Mouse (Mus musculus): ENCODE measurements around the gene Mab21l3. TPM values are rescaled to one million over a fixed set of nuclear protein-coding genes. Genes with fewer than 3 reads are reported as not detected.

Mab21l3 gene
- polyA plus RNA-seq, 1 experiment from 2014 or later, result 0.77 TPM

GRCm38 (mm10) chr3:101797830-101798709, 50.7 kb downstream of the Mab21l3 start:
- WGBS, result 56% methylated on average over 15 of the region's 15 CpGs

DNA sequence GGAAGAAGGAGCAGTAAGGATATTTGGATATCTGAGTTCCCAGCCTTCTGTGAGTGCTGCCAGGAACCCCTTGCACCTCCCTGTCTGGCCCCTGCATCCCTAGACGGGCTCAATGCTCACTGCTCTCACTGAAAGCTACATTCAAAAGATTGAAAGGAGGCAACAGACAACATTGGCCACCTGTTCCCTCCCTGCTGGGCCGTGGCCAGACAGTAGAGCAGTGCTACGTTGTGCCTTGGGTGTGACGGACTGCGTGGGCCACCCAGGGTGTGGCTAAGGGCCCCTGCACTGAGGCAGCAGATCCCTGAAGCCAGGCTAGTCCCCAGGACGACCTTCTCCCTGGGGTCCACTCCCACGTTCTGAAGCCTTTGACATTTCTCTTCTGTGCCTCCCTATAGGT, 52.5 kb downstream of the Mab21l3 start:
- no peaks in the 10 kb centered on the region for H3K36me3 ChIP-seq
- 25% methylated on average over 7 of the region's 7 CpGs for WGBS
- ATAC-seq (ENCODE audit: low FRiP score, low read depth), result no peak

More at GRCm38 (mm10) chr3:101797830-101798709, 50.7 kb downstream of the Mab21l3 start:
- no peak overlapping the region for H3K4me3 ChIP-seq
- no peak overlapping the region for H3K9ac ChIP-seq
- H3K27me3 ChIP-seq (replicated peaks), result no peaks in the 10 kb centered on the region
- H3K36me3 ChIP-seq, result no peaks in the 10 kb centered on the region
- H3K9me3 ChIP-seq, result no peaks in the 10 kb centered on the region
- no peak overlapping the region for H3K27ac ChIP-seq
- H3K4me2 ChIP-seq (replicated peaks), result no peak overlapping the region
- peak; percentile 30; the same call in 1 of the 2 replicates for ATAC-seq (ENCODE audit: low FRiP score, low read depth)
- H3K4me1 ChIP-seq, result peaks cover 24% of the 10 kb centered on the region

DNA sequence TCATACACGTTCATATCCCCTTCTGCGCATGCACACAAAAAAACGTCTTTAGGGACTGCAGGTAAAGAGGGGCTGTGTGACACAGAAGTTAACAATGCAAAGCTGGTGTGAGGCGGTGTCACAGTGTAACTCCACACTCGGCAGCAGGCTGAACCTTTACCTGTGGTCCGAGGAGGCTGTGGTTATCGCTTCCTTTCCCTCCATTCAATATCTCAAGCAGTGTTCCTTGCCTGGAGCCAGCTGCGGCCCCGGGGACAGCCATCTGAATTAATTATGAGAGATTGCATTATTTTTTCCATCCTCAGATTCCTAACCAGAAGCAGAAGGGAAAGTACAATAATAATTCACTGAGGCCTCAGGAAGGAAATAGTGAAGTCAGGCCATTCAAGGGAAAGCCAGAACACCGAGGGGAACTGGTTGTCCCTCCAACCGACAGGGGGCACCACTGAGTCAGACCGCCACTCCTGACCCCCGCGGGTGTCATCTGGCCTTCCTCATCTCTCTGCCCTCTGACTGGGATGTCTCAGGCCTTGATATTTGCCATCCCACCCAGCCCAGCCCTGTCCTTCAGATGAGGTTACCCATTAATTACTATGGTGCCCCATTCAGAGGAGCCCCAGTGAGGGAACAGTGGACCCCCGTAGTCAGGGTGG, 53.2 kb downstream of the Mab21l3 start:
- H3K27me3 ChIP-seq (replicated peaks), result no peaks in the 10 kb centered on the region
- H3K9ac ChIP-seq, result no peak overlapping the region
- WGBS, result 79% methylated on average over 15 of the region's 15 CpGs
- H3K9me3 ChIP-seq, result no peaks in the 10 kb centered on the region
- H3K4me1 ChIP-seq, result peaks cover 24% of the 10 kb centered on the region
- no peak for ATAC-seq (ENCODE audit: low FRiP score, low read depth)
- H3K36me3 ChIP-seq, result no peaks in the 10 kb centered on the region
- no peak overlapping the region for H3K27ac ChIP-seq
- no peak overlapping the region for H3K4me2 ChIP-seq (replicated peaks)
- no peak overlapping the region for H3K4me3 ChIP-seq

More for the DNA sequence above, 52.5 kb downstream of the Mab21l3 start:
- no peak overlapping the region for H3K9ac ChIP-seq
- H3K4me3 ChIP-seq, result no peak overlapping the region
- no peak overlapping the region for H3K4me2 ChIP-seq (replicated peaks)
- H3K9me3 ChIP-seq, result no peaks in the 10 kb centered on the region
- H3K27ac ChIP-seq, result no peak overlapping the region
- H3K27me3 ChIP-seq (replicated peaks), result no peaks in the 10 kb centered on the region
- peaks cover 24% of the 10 kb centered on the region for H3K4me1 ChIP-seq

GRCm38 (mm10) chr3:101794666-101795065, 54.1 kb downstream of the Mab21l3 start:
- 65% methylated on average over 9 of the region's 9 CpGs for WGBS
- no peak overlapping the region for H3K4me2 ChIP-seq (replicated peaks)
- no peak overlapping the region for H3K9ac ChIP-seq
- peaks cover 24% of the 10 kb centered on the region for H3K4me1 ChIP-seq
- H3K36me3 ChIP-seq, result no peaks in the 10 kb centered on the region
- H3K27ac ChIP-seq, result no peak overlapping the region
- no peak for ATAC-seq (ENCODE audit: low FRiP score, low read depth)
- H3K27me3 ChIP-seq (replicated peaks), result no peaks in the 10 kb centered on the region
- no peak overlapping the region for H3K4me3 ChIP-seq
- no peaks in the 10 kb centered on the region for H3K9me3 ChIP-seq

DNA sequence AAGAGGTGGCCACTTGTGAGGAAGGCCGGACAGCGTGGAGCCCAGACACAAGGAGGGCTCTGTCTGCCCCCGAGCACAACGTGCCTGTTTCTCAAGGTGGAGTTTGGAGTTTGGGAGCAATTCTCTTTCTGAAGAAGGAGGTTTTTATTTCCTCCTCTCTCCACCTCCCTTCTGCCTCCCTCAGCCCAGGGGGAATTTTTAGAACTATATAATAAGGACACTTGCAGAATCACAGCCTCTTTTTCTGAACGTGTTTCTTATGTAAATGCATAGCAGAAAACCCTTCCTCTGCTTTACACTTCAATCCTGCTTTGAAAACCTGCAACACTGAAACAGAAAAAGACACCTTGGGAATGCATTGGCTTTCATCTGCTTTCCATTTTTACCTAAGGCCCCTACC, 54.7 kb downstream of the Mab21l3 start:
- WGBS, result 69% methylated on average over 5 of the region's 5 CpGs
- ATAC-seq (ENCODE audit: low FRiP score, low read depth), result no peak

DNA sequence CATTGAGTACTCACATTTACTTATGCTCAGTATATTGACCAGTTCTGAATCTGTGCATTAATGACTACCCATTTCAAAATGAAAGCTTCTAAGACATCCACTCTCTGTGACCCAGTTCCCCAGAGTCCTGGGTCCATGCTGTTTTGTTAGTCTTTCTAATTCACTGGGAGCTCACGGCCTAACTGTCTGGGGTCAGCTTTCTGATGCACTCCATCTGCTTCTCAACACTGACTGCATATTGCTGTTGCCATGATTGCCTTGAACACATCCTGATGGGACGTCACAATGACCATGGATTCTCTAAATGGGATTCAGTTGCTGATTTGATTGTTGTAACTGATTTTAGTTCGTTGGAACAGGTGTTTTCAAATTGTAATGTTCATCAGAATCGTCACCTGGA, 56.6 kb downstream of the Mab21l3 start:
- H3K9ac ChIP-seq, result no peak overlapping the region
- H3K4me1 ChIP-seq, result peaks cover 12% of the 10 kb centered on the region; the same call in 1 of the 2 replicates
- H3K27me3 ChIP-seq (replicated peaks), result no peaks in the 10 kb centered on the region
- no peak overlapping the region for H3K27ac ChIP-seq
- no peak overlapping the region for H3K4me2 ChIP-seq (replicated peaks)
- no peak overlapping the region for H3K4me3 ChIP-seq
- no peaks in the 10 kb centered on the region for H3K9me3 ChIP-seq
- ATAC-seq (ENCODE audit: low FRiP score, low read depth), result no peak
- no peaks in the 10 kb centered on the region for H3K36me3 ChIP-seq
- 77% methylated on average over 4 of the region's 4 CpGs for WGBS

More for the DNA sequence above, 54.7 kb downstream of the Mab21l3 start:
- Histone ChIP-seq H3K4me2 (replicated peaks) (no peak overlapping the region), H3K36me3 (no peaks in the 10 kb centered on the region), H3K27me3 (replicated peaks) (no peaks in the 10 kb centered on the region), H3K4me3 (no peak overlapping the region), H3K9me3 (no peaks in the 10 kb centered on the region), H3K9ac (no peak overlapping the region), H3K4me1 (peaks cover 24% of the 10 kb centered on the region), H3K27ac (no peak overlapping the region)

DNA sequence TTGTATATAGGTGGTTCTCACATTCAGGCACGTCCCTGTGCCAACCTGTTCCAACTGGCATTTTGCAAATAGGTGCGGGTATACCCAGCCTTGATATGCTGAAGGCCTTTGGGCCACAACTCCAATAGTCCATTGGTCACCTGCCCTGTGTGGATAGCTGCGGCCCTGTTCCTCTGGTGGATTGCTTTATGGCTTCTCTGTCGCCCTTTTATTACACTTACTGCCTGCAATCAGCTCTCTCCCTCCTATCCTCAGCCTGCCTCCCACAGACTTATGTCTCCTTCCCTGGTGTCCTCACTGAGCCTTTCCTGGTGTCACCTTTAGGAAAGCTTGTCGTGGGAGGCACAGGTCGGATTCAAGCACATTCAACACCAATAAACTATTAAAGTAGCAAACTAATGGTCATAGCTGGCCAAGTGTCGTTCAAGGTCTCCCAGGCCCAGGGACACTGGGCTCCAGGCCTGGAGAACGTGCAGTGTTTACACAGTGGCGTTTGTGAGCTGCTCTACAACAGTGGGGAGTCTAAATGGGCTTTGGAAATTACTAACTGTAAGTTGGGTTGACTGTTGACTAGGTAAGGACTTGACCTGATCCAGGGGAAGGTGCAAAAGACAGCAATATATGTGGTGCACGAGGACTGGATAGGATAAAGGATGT, 63.9 kb downstream of the Mab21l3 start:
- Histone ChIP-seq H3K4me2 (replicated peaks) (no peak overlapping the region), H3K27me3 (replicated peaks) (no peaks in the 10 kb centered on the region), H3K27ac (no peak overlapping the region), H3K36me3 (no peaks in the 10 kb centered on the region), H3K9me3 (no peaks in the 10 kb centered on the region), H3K4me1 (peaks cover 16% of the 10 kb centered on the region; the same call in 1 of the 2 replicates), H3K4me3 (no peak overlapping the region), H3K9ac (no peak overlapping the region)
- ATAC-seq (ENCODE audit: low FRiP score, low read depth), result no peak
- WGBS, result 33% methylated on average over 10 of the region's 10 CpGs

DNA sequence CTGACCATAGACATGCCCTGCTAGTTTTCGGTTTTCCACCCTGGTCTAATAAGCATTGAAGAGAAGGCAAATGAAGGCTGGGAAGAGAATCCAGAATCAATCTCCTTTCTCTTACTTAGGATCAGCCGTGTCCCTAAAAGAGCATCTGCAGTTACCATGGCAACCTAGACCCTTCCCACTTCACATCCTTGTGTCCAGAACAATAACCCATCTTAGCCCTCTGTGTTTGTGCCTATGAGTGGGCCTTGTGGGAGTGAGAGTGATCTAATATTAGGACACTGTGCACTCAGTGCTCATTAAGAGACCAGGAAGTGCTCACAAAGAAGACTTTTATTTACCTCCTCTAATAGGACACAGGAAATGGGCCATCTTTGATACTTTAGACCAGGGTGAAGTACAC, 65.0 kb downstream of the Mab21l3 start:
- ATAC-seq (ENCODE audit: low FRiP score, low read depth), result no peak
- 38% methylated on average over 2 of the region's 2 CpGs for WGBS
- no peak overlapping the region for H3K9ac ChIP-seq
- H3K27ac ChIP-seq, result no peak overlapping the region
- no peaks in the 10 kb centered on the region for H3K36me3 ChIP-seq
- H3K27me3 ChIP-seq (replicated peaks), result no peaks in the 10 kb centered on the region
- no peak overlapping the region for H3K4me3 ChIP-seq
- H3K9me3 ChIP-seq, result no peaks in the 10 kb centered on the region
- peaks cover 16% of the 10 kb centered on the region; the same call in 1 of the 2 replicates for H3K4me1 ChIP-seq
- no peak overlapping the region for H3K4me2 ChIP-seq (replicated peaks)

- Histone ChIP-seq H3K4me1 (peaks cover 16% of the 10 kb centered on the region; the same call in 1 of the 2 replicates), H3K4me3 (no peak overlapping the region), H3K27me3 (replicated peaks) (no peaks in the 10 kb centered on the region), H3K27ac (no peak overlapping the region), H3K36me3 (no peaks in the 10 kb centered on the region), H3K9me3 (no peaks in the 10 kb centered on the region), H3K4me2 (replicated peaks) (no peak overlapping the region), H3K9ac (no peak overlapping the region)
- peak; percentile 42; the same call in 1 of the 2 replicates for ATAC-seq (ENCODE audit: low FRiP score, low read depth)
- WGBS, result 45% methylated on average over 6 of the region's 6 CpGs
These were observed 67.8 kb downstream of the Mab21l3 start for GRCm38 (mm10) chr3:101780874-101781483.

- peak; percentile 31; the same call in 1 of the 2 replicates for ATAC-seq (ENCODE audit: low FRiP score, low read depth)
- Histone ChIP-seq H3K4me1 (peaks cover 16% of the 10 kb centered on the region; the same call in 1 of the 2 replicates), H3K27ac (no peak overlapping the region), H3K36me3 (no peaks in the 10 kb centered on the region), H3K4me2 (replicated peaks) (0 out of 2 replicates have a peak overlapping the region, but pooled peaks have one; percentile 1), H3K9ac (no peak overlapping the region), H3K4me3 (no peak overlapping the region), H3K27me3 (replicated peaks) (no peaks in the 10 kb centered on the region), H3K9me3 (no peaks in the 10 kb centered on the region)
- WGBS, result 60% methylated on average over 16 of the region's 16 CpGs
These were observed 69.7 kb downstream of the Mab21l3 start for GRCm38 (mm10) chr3:101778896-101779665.

- Histone ChIP-seq H3K4me3 (no peak overlapping the region), H3K9me3 (no peaks in the 10 kb centered on the region), H3K4me1 (peaks cover 2% of the 10 kb centered on the region; the same call in 1 of the 2 replicates), H3K36me3 (no peaks in the 10 kb centered on the region), H3K9ac (no peak overlapping the region), H3K27ac (no peak overlapping the region), H3K4me2 (replicated peaks) (no peak overlapping the region), H3K27me3 (replicated peaks) (no peaks in the 10 kb centered on the region)
- no peak for ATAC-seq (ENCODE audit: low FRiP score, low read depth)
- 89% methylated on average over 8 of the region's 8 CpGs for WGBS
These were observed 73.0 kb downstream of the Mab21l3 start for GRCm38 (mm10) chr3:101775732-101776131.

Measured in neural tube, embryonic 12.5 days (tissue).